Mouse (Mus musculus): ENCODE measurements around the gene R3hdm2.

Gene R3hdm2

GRCm38 (mm10) chr10:127492118-127492517, 112.0 kb downstream of the R3hdm2 start:
- DNase-seq (ENCODE audit: low read depth, low spot score) = no peak

- DNase-seq (ENCODE audit: low read depth, low spot score) = no peak
Measured at GRCm38 (mm10) chr10:127496156-127496555, 116.0 kb downstream of the R3hdm2 start.

- DNase-seq (ENCODE audit: low read depth, low spot score) = no peak
Measured at GRCm38 (mm10) chr10:127499516-127499915, 119.4 kb downstream of the R3hdm2 start.

GRCm38 (mm10) chr10:127500042-127500441, 119.9 kb downstream of the R3hdm2 start:
- no peak for DNase-seq (ENCODE audit: low read depth, low spot score)

GRCm38 (mm10) chr10:127500894-127501893, 121.1 kb downstream of the R3hdm2 start, which contains the start of gene Stac3:
Gene Stac3, plus strand, starts transcription at chr10:127501686.
- no peak for DNase-seq (ENCODE audit: low read depth, low spot score)

- DNase-seq (ENCODE audit: low read depth, low spot score) = peak; percentile 82
Measured at GRCm38 (mm10) chr10:127508239-127508638, 128.1 kb downstream of the R3hdm2 start.

- DNase-seq (ENCODE audit: low read depth, low spot score) = peak; percentile 96
Measured at GRCm38 (mm10) chr10:127509051-127509836, 129.1 kb downstream of the R3hdm2 start.

- no peak for DNase-seq (ENCODE audit: low read depth, low spot score)
Measured at GRCm38 (mm10) chr10:127509837-127510701, 129.9 kb downstream of the R3hdm2 start.

GRCm38 (mm10) chr10:127510895-127511617, 130.9 kb downstream of the R3hdm2 start:
- no peak for DNase-seq (ENCODE audit: low read depth, low spot score)

GRCm38 (mm10) chr10:127511634-127512306, 131.6 kb downstream of the R3hdm2 start:
- no peak for DNase-seq (ENCODE audit: low read depth, low spot score)

GRCm38 (mm10) chr10:127512307-127512666, 132.2 kb downstream of the R3hdm2 start:
- no peak for DNase-seq (ENCODE audit: low read depth, low spot score)

GRCm38 (mm10) chr10:127512813-127513212, 132.7 kb downstream of the R3hdm2 start:
- peak; percentile 95 for DNase-seq (ENCODE audit: low read depth, low spot score)

GRCm38 (mm10) chr10:127513501-127514091, 133.5 kb downstream of the R3hdm2 start:
- DNase-seq (ENCODE audit: low read depth, low spot score) = no peak

GRCm38 (mm10) chr10:127514111-127514698, 134.1 kb downstream of the R3hdm2 start:
- DNase-seq (ENCODE audit: low read depth, low spot score) = no peak

GRCm38 (mm10) chr10:127514764-127515163, 134.6 kb downstream of the R3hdm2 start, which contains the start of gene Ndufa4l2:
Gene Ndufa4l2, plus strand, starts transcription at chr10:127514967.
- DNase-seq (ENCODE audit: low read depth, low spot score) = no peak

GRCm38 (mm10) chr10:127515271-127515982, 135.3 kb downstream of the R3hdm2 start:
- no peak for DNase-seq (ENCODE audit: low read depth, low spot score)

GRCm38 (mm10) chr10:127515983-127516459, 135.9 kb downstream of the R3hdm2 start:
- no peak for DNase-seq (ENCODE audit: low read depth, low spot score)

GRCm38 (mm10) chr10:127516576-127517260, 136.6 kb downstream of the R3hdm2 start:
- no peak for DNase-seq (ENCODE audit: low read depth, low spot score)

All from mesoderm, embryonic 11.5 days (tissue).